Mouse (Mus musculus): ENCODE data around the gene Sumf1.

GRCm38 (mm10) chr6:108092646-108093045 lies 92.7 kb downstream of the Sumf1 start:
- TF ChIP-seq CTCF (IDR thresholded peaks at IDR 0.05; ENCODE audit: control insufficient read depth, insufficient read depth, insufficient read length) (no peak), CEBPB (IDR thresholded peaks at IDR 0.05; ENCODE audit: low read depth) (no peak), FOSL1 (IDR thresholded peaks at IDR 0.05; ENCODE audit: insufficient read depth, low read length, poor library complexity, severe bottlenecking) (no peak), MYOG (IDR thresholded peaks at IDR 0.05; ENCODE audit: control insufficient read depth, extremely low read depth, insufficient read length) (no peak), USF1 (IDR thresholded peaks at IDR 0.05; ENCODE audit: low read depth) (no peak), MAX (IDR thresholded peaks at IDR 0.05) (no peak), MYOD1 (IDR thresholded peaks at IDR 0.05; ENCODE audit: control insufficient read depth, insufficient read length, low read depth) (no peak)

All from C2C12 (cell line).